Mouse (Mus musculus) CH12F3 (cell line): ENCODE results near the gene Gypa.

Experiments used
- in situ Hi-C: fragments of 300-500 bp; cut with MboI; formaldehyde crosslinking; loops from 2 replicates; pipeline ENCODE4 v1.14.3; 2020; ENCODE audit warnings: low sequenced_read_pairs

Gene Gypa

GRCm38 (mm10) chr8:80493523-80494345, at the start of gene Gypa:
Gene Gypa (plus strand): TSS chr8:80493781.
- in situ Hi-C loops: no loop called here

GRCm38 (mm10) chr8:80444534-80445072, 49.0 kb upstream of the Gypa start:
- in situ Hi-C loops: no loop called here

- in situ Hi-C loops: no loop called here
These were observed 46.4 kb upstream of the Gypa start for GRCm38 (mm10) chr8:80447217-80447616.

- in situ Hi-C loops: no loop called here
These were observed 41.5 kb upstream of the Gypa start for GRCm38 (mm10) chr8:80451938-80452690.

GRCm38 (mm10) chr8:80463450-80463917, 30.1 kb upstream of the Gypa start:
- in situ Hi-C loops: no loop called here

GRCm38 (mm10) chr8:80474971-80475370, 18.6 kb upstream of the Gypa start:
- in situ Hi-C loops: no loop called here

GRCm38 (mm10) chr8:80478156-80478555, 15.4 kb upstream of the Gypa start:
- in situ Hi-C loops: no loop called here

GRCm38 (mm10) chr8:80479129-80479528, 14.5 kb upstream of the Gypa start:
- in situ Hi-C loops: no loop called here

- in situ Hi-C loops: loop anchor here (10.0 kb wide), 3 partner anchors 203 to 897 kb away; no protein-coding TSS in a partner anchor
These were observed 11.4 kb upstream of the Gypa start for GRCm38 (mm10) chr8:80482173-80482572.

GRCm38 (mm10) chr8:80482822-80483774, 10.5 kb upstream of the Gypa start:
- in situ Hi-C loops: loop anchor here (10.0 kb wide), 3 partner anchors 202 to 898 kb away; no protein-coding TSS in a partner anchor

- in situ Hi-C loops: no loop called here
These were observed 2.0 kb upstream of the Gypa start for GRCm38 (mm10) chr8:80491562-80491961.

- in situ Hi-C loops: no loop called here
These were observed 567 bp upstream of the Gypa start for GRCm38 (mm10) chr8:80492987-80493441.

- in situ Hi-C loops: no loop called here
These were observed 722 bp downstream of the Gypa start for GRCm38 (mm10) chr8:80494346-80494660.

GRCm38 (mm10) chr8:80494819-80495218, 1.2 kb downstream of the Gypa start:
- in situ Hi-C loops: no loop called here

- in situ Hi-C loops: no loop called here
These were observed 1.9 kb downstream of the Gypa start for GRCm38 (mm10) chr8:80495527-80495926.

GRCm38 (mm10) chr8:80497323-80497722, 3.7 kb downstream of the Gypa start:
- in situ Hi-C loops: no loop called here

GRCm38 (mm10) chr8:80500244-80500643, 6.7 kb downstream of the Gypa start:
- in situ Hi-C loops: no loop called here

GRCm38 (mm10) chr8:80500773-80501172, 7.2 kb downstream of the Gypa start:
- in situ Hi-C loops: no loop called here

GRCm38 (mm10) chr8:80501283-80501682, 7.7 kb downstream of the Gypa start:
- in situ Hi-C loops: no loop called here
